Mouse (Mus musculus): ENCODE measurements around the gene Teddm1b. TPM values are rescaled to one million over a fixed set of nuclear protein-coding genes. Genes with fewer than 3 reads are reported as not detected.

Gene Teddm1b
- polyA plus RNA-seq, 1 experiment from 2014 or later, result 0.19 TPM

DNA sequence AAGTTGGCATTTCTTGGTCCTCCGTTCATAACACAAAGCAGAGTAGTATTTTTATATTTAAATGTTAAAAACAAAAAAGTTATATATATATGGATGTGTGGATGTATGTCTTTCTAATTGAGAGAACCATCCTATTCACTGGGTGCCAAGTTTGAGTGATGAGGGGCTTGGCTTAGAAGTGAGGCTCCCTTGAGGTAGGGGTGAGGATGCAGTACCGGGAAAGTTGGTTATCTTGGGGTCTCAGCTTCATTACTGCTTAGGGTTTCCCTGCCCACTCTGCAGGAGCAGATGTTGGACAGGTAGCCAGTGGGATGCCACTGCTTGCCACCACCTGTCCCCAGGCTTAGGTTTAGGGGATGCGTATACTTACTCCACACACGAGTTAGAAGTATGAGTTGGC, 34.6 kb downstream of the Teddm1b start:
- Histone ChIP-seq H3K36me3 (ENCODE audit: control insufficient read depth, insufficient read depth, low read length) (peaks cover 66% of the 10 kb centered on the region), H3K4me2 (ENCODE audit: low read depth, low read length) (no peak overlapping the region), H3K27ac (replicated peaks; ENCODE audit: low read depth, low read length) (no peak overlapping the region), H3K9ac (ENCODE audit: low read depth, low read length) (no peak overlapping the region), H3K9me3 (ENCODE audit: control insufficient read depth, low read length) (no peaks in the 10 kb centered on the region), H3K4me3 (ENCODE audit: low read depth, low read length) (no peak overlapping the region), H3K4me1 (ENCODE audit: control insufficient read depth, insufficient read depth, low read length) (no peaks in the 10 kb centered on the region), H3K27me3 (replicated peaks; ENCODE audit: control insufficient read depth, insufficient read depth, low read length) (no peaks in the 10 kb centered on the region)
- ATAC-seq (ENCODE audit: low read depth) (no peak), DNase-seq (ENCODE audit: low spot score) (no peak)
- WGBS, result 86% methylated on average over 4 of the region's 4 CpGs

DNA sequence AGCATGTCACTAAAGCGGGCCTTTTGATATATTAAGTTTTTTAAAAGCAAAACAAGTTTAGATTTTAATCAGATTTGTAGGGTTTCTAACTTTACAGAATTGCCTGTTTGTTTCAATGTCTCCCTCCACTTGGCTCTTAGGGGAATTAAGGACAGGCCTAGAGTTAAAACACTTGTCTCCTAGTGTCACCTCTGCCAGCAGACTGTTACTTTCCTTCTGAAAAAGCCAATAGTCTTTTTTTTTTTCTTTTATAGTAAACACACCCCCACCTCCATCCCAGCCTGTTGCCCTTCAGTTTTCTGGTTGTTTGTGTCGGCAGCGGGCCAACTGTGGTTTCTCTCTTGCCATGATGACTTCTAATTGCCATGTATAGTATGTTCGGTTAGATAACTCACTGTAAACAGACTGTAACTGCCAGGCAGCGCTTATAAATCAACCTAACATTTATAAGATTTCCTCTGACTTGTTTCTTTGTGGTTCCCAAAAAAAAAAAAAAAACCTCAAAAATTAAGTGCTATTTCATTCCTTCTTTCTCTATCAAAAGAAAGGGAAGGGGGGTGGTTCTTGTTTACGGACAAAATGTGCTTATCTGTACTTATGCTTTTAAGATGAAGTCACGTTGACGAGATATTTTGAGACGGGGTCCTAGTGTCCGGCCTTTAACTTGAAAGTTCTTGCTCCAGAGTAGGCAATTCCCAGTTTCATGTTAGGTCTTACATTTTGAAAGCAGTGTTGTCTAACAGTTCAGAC, 35.2 kb downstream of the Teddm1b start:
- DNase-seq (ENCODE audit: low spot score) (peak; percentile 73), ATAC-seq (ENCODE audit: low read depth) (no peak)
- 79% methylated on average over 10 of the region's 10 CpGs for WGBS
- Histone ChIP-seq H3K4me2 (ENCODE audit: low read depth, low read length) (no peak overlapping the region), H3K9ac (ENCODE audit: low read depth, low read length) (no peak overlapping the region), H3K4me3 (ENCODE audit: low read depth, low read length) (no peak overlapping the region), H3K27me3 (replicated peaks; ENCODE audit: control insufficient read depth, insufficient read depth, low read length) (no peaks in the 10 kb centered on the region), H3K4me1 (ENCODE audit: control insufficient read depth, insufficient read depth, low read length) (no peaks in the 10 kb centered on the region), H3K36me3 (ENCODE audit: control insufficient read depth, insufficient read depth, low read length) (peaks cover 60% of the 10 kb centered on the region), H3K9me3 (ENCODE audit: control insufficient read depth, low read length) (no peaks in the 10 kb centered on the region), H3K27ac (replicated peaks; ENCODE audit: low read depth, low read length) (no peak overlapping the region)

DNA sequence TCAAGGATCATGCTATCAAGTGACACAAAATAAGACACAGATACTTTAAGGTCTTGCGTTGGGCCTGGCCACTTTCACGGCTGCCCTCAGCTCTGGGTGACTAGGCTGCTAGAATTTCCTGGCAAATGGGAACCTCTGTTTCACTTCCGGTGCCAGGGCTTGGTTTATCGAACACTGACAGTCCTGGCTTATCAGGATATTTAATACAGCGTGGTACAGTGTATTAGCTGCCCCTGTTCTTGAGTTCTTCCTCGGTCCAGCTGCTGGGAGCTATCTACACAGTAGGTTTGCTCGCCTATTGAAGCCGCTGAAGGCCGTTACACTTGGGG, 35.8 kb downstream of the Teddm1b start:
- WGBS, result 83% methylated on average over 9 of the region's 9 CpGs
- Histone ChIP-seq H3K4me3 (ENCODE audit: low read depth, low read length) (no peak overlapping the region), H3K27ac (replicated peaks; ENCODE audit: low read depth, low read length) (no peak overlapping the region), H3K4me2 (ENCODE audit: low read depth, low read length) (no peak overlapping the region), H3K9ac (ENCODE audit: low read depth, low read length) (no peak overlapping the region), H3K9me3 (ENCODE audit: control insufficient read depth, low read length) (no peaks in the 10 kb centered on the region), H3K27me3 (replicated peaks; ENCODE audit: control insufficient read depth, insufficient read depth, low read length) (no peaks in the 10 kb centered on the region), H3K4me1 (ENCODE audit: control insufficient read depth, insufficient read depth, low read length) (no peaks in the 10 kb centered on the region), H3K36me3 (ENCODE audit: control insufficient read depth, insufficient read depth, low read length) (peaks cover 54% of the 10 kb centered on the region)
- DNase-seq (ENCODE audit: low spot score), result no peak
- no peak for ATAC-seq (ENCODE audit: low read depth)

DNA sequence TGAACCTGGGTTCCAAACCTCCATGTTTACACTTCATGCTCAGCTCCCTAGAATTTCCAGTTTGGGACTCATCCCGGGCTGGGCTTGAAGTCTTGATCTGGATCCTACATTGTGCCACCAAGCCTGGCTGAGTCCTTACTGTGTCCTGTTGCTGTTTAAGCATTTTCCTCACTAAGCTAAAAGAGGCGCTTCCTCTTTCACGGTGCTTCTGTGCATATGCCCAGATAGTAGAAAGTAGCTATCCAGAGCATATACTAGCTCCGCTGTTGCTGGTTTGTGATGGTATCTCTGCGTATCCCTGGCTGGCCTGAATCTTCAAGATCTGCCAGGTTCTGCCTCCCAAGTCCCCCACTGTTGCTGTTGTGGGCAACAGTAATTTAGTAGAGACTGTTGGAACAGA, 36.3 kb downstream of the Teddm1b start:
- ATAC-seq (ENCODE audit: low read depth), result no peak
- no peak overlapping the region for H3K4me2 ChIP-seq (ENCODE audit: low read depth, low read length)
- H3K27ac ChIP-seq (replicated peaks; ENCODE audit: low read depth, low read length), result no peak overlapping the region
- no peaks in the 10 kb centered on the region for H3K4me1 ChIP-seq (ENCODE audit: control insufficient read depth, insufficient read depth, low read length)
- H3K4me3 ChIP-seq (ENCODE audit: low read depth, low read length), result no peak overlapping the region
- no peak for DNase-seq (ENCODE audit: low spot score)
- WGBS, result 89% methylated on average over 5 of the region's 5 CpGs
- no peaks in the 10 kb centered on the region for H3K27me3 ChIP-seq (replicated peaks; ENCODE audit: control insufficient read depth, insufficient read depth, low read length)
- H3K9me3 ChIP-seq (ENCODE audit: control insufficient read depth, low read length), result no peaks in the 10 kb centered on the region
- peaks cover 49% of the 10 kb centered on the region for H3K36me3 ChIP-seq (ENCODE audit: control insufficient read depth, insufficient read depth, low read length)
- no peak overlapping the region for H3K9ac ChIP-seq (ENCODE audit: low read depth, low read length)

DNA sequence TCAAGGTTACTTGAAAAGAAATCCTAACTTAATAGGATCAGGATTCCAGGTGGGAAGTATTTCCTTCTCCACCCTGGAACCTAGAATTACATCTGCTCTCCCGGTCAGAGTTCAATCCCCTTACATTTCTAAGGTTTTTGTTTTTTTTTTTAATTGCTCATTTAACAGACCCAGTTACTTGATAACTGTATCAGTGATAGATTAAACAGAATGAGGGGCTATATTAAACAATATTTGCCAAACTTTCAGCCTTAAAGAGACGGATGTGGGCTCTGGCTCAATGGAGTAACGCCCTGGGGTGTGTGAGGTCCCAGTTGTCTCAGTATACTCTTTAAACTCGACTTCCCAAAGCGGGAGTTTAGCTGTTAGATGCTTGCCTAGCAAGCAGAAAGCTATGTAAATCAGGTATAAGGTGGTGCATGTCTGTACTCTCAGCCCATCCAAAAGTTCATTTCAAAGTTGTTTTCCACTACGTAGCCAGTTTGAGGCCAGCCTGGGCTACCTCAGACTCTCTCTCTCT, 37.2 kb downstream of the Teddm1b start:
- no peak overlapping the region for H3K27ac ChIP-seq (replicated peaks; ENCODE audit: low read depth, low read length)
- no peaks in the 10 kb centered on the region for H3K4me1 ChIP-seq (ENCODE audit: control insufficient read depth, insufficient read depth, low read length)
- DNase-seq (ENCODE audit: low spot score) (no peak), ATAC-seq (ENCODE audit: low read depth) (no peak)
- H3K9me3 ChIP-seq (ENCODE audit: control insufficient read depth, low read length), result no peaks in the 10 kb centered on the region
- no peak overlapping the region for H3K4me2 ChIP-seq (ENCODE audit: low read depth, low read length)
- H3K4me3 ChIP-seq (ENCODE audit: low read depth, low read length), result no peak overlapping the region
- H3K27me3 ChIP-seq (replicated peaks; ENCODE audit: control insufficient read depth, insufficient read depth, low read length), result no peaks in the 10 kb centered on the region
- no peak overlapping the region for H3K9ac ChIP-seq (ENCODE audit: low read depth, low read length)
- WGBS, result 84% methylated on average over 6 of the region's 6 CpGs
- H3K36me3 ChIP-seq (ENCODE audit: control insufficient read depth, insufficient read depth, low read length), result peaks cover 41% of the 10 kb centered on the region

DNA sequence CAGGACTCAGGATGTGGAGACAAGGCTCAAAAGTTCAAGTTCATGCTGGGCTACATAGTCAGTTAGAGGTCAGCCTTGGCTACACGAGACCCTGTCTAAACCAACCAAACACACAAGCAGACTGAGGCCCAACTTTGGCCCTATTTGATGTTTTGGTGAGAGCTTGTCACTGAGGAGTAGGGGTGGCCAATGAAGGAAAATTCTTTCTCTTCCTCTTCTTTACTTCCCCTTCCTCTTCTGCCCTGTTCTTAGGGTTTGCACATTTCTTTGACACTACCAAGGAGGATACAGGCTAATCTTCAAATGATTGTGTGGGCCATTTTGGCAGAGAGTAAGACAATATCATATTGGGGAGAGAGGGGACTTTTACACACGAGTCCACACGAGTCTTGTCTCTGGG, 39.7 kb downstream of the Teddm1b start:
- Histone ChIP-seq H3K27me3 (replicated peaks; ENCODE audit: control insufficient read depth, insufficient read depth, low read length) (no peaks in the 10 kb centered on the region), H3K4me1 (ENCODE audit: control insufficient read depth, insufficient read depth, low read length) (no peaks in the 10 kb centered on the region), H3K36me3 (ENCODE audit: control insufficient read depth, insufficient read depth, low read length) (peaks cover 16% of the 10 kb centered on the region), H3K4me2 (ENCODE audit: low read depth, low read length) (no peak overlapping the region), H3K9me3 (ENCODE audit: control insufficient read depth, low read length) (no peaks in the 10 kb centered on the region), H3K9ac (ENCODE audit: low read depth, low read length) (no peak overlapping the region), H3K4me3 (ENCODE audit: low read depth, low read length) (no peak overlapping the region), H3K27ac (replicated peaks; ENCODE audit: low read depth, low read length) (no peak overlapping the region)
- DNase-seq (ENCODE audit: low spot score) (no peak), ATAC-seq (ENCODE audit: low read depth) (no peak)
- 78% methylated on average over 3 of the region's 3 CpGs for WGBS

DNA sequence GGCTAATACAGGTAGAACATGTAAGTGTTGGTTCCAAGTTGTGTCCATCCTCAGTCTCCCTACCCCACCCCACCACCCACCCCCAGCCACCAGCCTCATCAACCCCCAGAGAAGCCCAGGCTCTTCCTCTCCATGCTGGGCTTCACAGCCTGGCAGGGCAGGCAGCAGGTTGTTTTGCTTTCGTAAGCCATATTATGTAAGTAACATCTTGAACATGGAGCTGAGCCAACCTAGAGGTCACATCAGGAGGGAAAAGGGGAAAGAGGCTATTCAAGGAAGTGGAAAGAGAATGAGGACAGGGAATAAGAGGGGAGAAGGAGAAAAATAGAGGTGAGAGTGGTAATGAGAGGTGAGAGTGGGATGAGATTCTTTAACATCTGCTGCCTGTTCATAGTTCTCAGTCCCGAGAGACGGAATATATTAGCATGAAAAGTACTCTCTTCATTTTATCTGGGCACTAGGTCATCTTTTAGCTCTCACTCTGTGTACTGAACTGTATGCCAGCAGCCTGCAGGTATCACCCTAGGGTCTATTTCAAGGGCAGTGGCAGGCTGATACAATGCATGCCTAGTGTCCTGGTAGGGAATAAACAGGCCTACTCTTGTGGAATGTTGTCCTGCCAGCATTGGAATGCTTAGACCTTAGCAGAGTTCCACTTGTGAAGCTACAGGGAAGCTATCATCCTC, 44.5 kb downstream of the Teddm1b start:
- no peak overlapping the region for H3K4me3 ChIP-seq (ENCODE audit: low read depth, low read length)
- H3K4me1 ChIP-seq (ENCODE audit: control insufficient read depth, insufficient read depth, low read length), result no peaks in the 10 kb centered on the region
- no peak overlapping the region for H3K27ac ChIP-seq (replicated peaks; ENCODE audit: low read depth, low read length)
- ATAC-seq (ENCODE audit: low read depth) (no peak), DNase-seq (ENCODE audit: low spot score) (no peak)
- H3K9me3 ChIP-seq (ENCODE audit: control insufficient read depth, low read length), result no peaks in the 10 kb centered on the region
- H3K27me3 ChIP-seq (replicated peaks; ENCODE audit: control insufficient read depth, insufficient read depth, low read length), result no peaks in the 10 kb centered on the region
- WGBS, result 74% methylated on average over 3 of the region's 3 CpGs
- H3K9ac ChIP-seq (ENCODE audit: low read depth, low read length), result no peak overlapping the region
- H3K36me3 ChIP-seq (ENCODE audit: control insufficient read depth, insufficient read depth, low read length), result no peaks in the 10 kb centered on the region
- H3K4me2 ChIP-seq (ENCODE audit: low read depth, low read length), result no peak overlapping the region

DNA sequence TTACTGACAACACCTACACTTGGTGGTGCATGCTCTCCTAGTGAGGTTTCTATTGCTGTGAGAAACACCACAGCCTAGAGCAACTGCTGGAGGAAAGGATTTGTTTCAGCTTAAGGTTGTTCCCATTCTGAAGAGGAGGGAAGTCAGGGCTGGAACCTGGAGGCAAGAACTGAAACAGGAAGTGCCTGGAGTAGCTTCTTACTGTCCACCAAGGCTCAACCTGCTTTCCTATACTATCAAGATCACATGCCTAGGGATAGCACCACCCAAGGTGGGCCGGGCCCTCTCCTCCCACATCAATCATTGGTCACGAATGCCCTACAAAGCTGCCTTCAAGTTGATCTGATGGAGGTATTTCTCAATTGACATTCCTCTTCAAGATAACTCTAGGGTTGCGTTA, 47.5 kb downstream of the Teddm1b start:
- Histone ChIP-seq H3K9me3 (ENCODE audit: control insufficient read depth, low read length) (no peaks in the 10 kb centered on the region), H3K9ac (ENCODE audit: low read depth, low read length) (no peak overlapping the region), H3K36me3 (ENCODE audit: control insufficient read depth, insufficient read depth, low read length) (no peaks in the 10 kb centered on the region), H3K4me3 (ENCODE audit: low read depth, low read length) (no peak overlapping the region), H3K4me1 (ENCODE audit: control insufficient read depth, insufficient read depth, low read length) (no peaks in the 10 kb centered on the region), H3K27ac (replicated peaks; ENCODE audit: low read depth, low read length) (no peak overlapping the region), H3K4me2 (ENCODE audit: low read depth, low read length) (no peak overlapping the region), H3K27me3 (replicated peaks; ENCODE audit: control insufficient read depth, insufficient read depth, low read length) (no peaks in the 10 kb centered on the region)
- DNase-seq (ENCODE audit: low spot score) (no peak), ATAC-seq (ENCODE audit: low read depth) (no peak)
- 94% methylated on average over 3 of the region's 3 CpGs for WGBS

DNA sequence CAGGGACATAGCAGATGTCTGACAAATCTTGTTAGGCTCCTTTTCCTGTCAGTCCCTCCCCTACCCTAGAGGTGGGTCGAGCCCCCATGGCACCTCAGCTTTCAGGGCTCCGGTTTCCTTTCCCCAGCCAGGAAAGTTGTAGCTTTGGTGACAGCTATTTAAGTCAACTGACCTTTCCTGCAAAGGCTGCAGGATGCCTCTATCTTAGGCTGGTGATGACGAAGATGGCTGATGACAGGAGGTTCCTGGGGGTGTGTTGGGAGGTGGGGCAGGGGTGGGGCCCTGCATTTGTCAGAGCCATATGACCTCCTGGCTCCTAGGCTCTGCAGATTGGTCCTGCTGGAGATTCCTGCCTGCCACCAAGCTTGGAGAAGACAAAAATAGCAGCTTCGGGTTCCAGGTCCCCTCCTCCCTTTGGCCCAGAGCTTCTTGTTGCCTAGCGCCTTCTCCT, 48.5 kb downstream of the Teddm1b start:
- Histone ChIP-seq H3K9ac (ENCODE audit: low read depth, low read length) (no peak overlapping the region), H3K4me3 (ENCODE audit: low read depth, low read length) (no peak overlapping the region), H3K9me3 (ENCODE audit: control insufficient read depth, low read length) (no peaks in the 10 kb centered on the region), H3K27ac (replicated peaks; ENCODE audit: low read depth, low read length) (no peak overlapping the region), H3K36me3 (ENCODE audit: control insufficient read depth, insufficient read depth, low read length) (no peaks in the 10 kb centered on the region), H3K4me1 (ENCODE audit: control insufficient read depth, insufficient read depth, low read length) (no peaks in the 10 kb centered on the region), H3K27me3 (replicated peaks; ENCODE audit: control insufficient read depth, insufficient read depth, low read length) (no peaks in the 10 kb centered on the region), H3K4me2 (ENCODE audit: low read depth, low read length) (no peak overlapping the region)
- WGBS, result 30% methylated on average over 5 of the region's 5 CpGs
- no peak for DNase-seq (ENCODE audit: low spot score)
- ATAC-seq (ENCODE audit: low read depth), result no peak

Measured in embryonic facial prominence, embryonic 14.5 days (tissue).